Mouse (Mus musculus) limb, embryonic 11.5 days (tissue): ENCODE data around the gene Lmo3. TPM values are rescaled to one million over a fixed set of nuclear protein-coding genes. Genes with fewer than 3 reads are reported as not detected.

ENCODE experiments used
- ATAC-seq: fragments of 200-750 bp; cut with Nextera tagmentation; 2 replicates; pipeline ENCODE4 v1.8.0; 2017; ENCODE audit warnings: low read depth; ENCODE audit not compliant: insufficient number of reproducible peaks, low FRiP score, low TSS enrichment
- DNase-seq: peaks from one replicate; pipeline ENCODE4 v3.0.0-alpha.2; 2015; ENCODE audit warnings: low spot score
- H3K27ac ChIP-seq: fragments of 300-500 bp; sonication (generic); replicated peaks from 2 replicates; pipeline ENCODE4 v1.5.1; 2014; ENCODE audit warnings: low read depth, mild to moderate bottlenecking, low read length
- H3K27me3 ChIP-seq: fragments of 300-500 bp; sonication (generic); 2 replicates; pipeline ENCODE4 v1.6.1; 2014; ENCODE audit warnings: mild to moderate bottlenecking, low read length, mixed read lengths; ENCODE audit not compliant: control insufficient read depth, insufficient read depth
- H3K36me3 ChIP-seq: fragments of 300-500 bp; sonication (generic); 2 replicates; pipeline ENCODE4 v1.6.1; 2014; ENCODE audit warnings: mild to moderate bottlenecking, low read length, moderate library complexity, mixed read lengths; ENCODE audit not compliant: control insufficient read depth, insufficient read depth
- H3K4me1 ChIP-seq: fragments of 300-500 bp; sonication (generic); 2 replicates; pipeline ENCODE4 v1.6.1; 2014; ENCODE audit warnings: low read length, mixed read lengths; ENCODE audit not compliant: control insufficient read depth, insufficient read depth
- H3K4me2 ChIP-seq: fragments of 300-500 bp; sonication (generic); 2 replicates; pipeline ENCODE4 v1.6.1; 2014; ENCODE audit warnings: low read depth, mild to moderate bottlenecking, moderate library complexity; ENCODE audit not compliant: severe bottlenecking
- H3K4me3 ChIP-seq: fragments of 300-500 bp; sonication (generic); 2 replicates; pipeline ENCODE4 v1.5.1; 2014; ENCODE audit warnings: low read depth, low read length
- H3K9ac ChIP-seq: fragments of 300-500 bp; sonication (generic); 2 replicates; pipeline ENCODE4 v1.6.1; 2014; ENCODE audit warnings: mild to moderate bottlenecking, low read length
- H3K9me3 ChIP-seq: fragments of 300-500 bp; sonication (generic); 2 replicates; pipeline ENCODE4 v1.6.1; 2016; ENCODE audit warnings: low read length; ENCODE audit not compliant: control insufficient read depth
- WGBS: fragments of 180-500 bp; shearing (Covaris S2); extraction: QIAGEN DNeasy Blood & Tissue Kit; methylation state at CpG from one replicate; pipeline ENCODE4 v1.1.7; 2014; 5-methylcytosine and 5-hydroxymethylcytosine counted together
- polyA plus RNA-seq: library from polyadenylated mRNA; unstranded; fragments of >200 nt; fragmentation: Nextera tagmentation; extraction: Ambion mirVana; gene quantifications from 2 replicates; pipeline ENCODE4 v1.2.1, GENCODE M21; 2014

Lmo3 gene
- polyA plus RNA-seq, 1 experiment from 2014 or later: 6.1 TPM

- Histone ChIP-seq H3K36me3 (no peaks in the 10 kb centered on the region), H3K4me1 (no peaks in the 10 kb centered on the region), H3K9ac (no peak overlapping the region), H3K27ac (no peak overlapping the region), H3K9me3 (no peaks in the 10 kb centered on the region), H3K4me3 (no peak overlapping the region), H3K27me3 (no peaks in the 10 kb centered on the region), H3K4me2 (no peak overlapping the region)
- ATAC-seq (no peak), DNase-seq (no peak)
- WGBS: 81% methylated on average over 2 of the region's 2 CpGs
Observed at GRCm38 (mm10) chr6:138371176-138371575, 210.6 kb downstream of the Lmo3 start.

GRCm38 (mm10) chr6:138364111-138364510 is 217.7 kb downstream of the Lmo3 start:
- DNase-seq: no peak
- H3K9me3 ChIP-seq: no peaks in the 10 kb centered on the region
- H3K4me3 ChIP-seq: no peak overlapping the region
- H3K27me3 ChIP-seq: no peaks in the 10 kb centered on the region
- 89% methylated on average over 5 of the region's 5 CpGs for WGBS
- H3K9ac ChIP-seq: no peak overlapping the region
- ATAC-seq: no peak
- no peaks in the 10 kb centered on the region for H3K36me3 ChIP-seq
- no peak overlapping the region for H3K4me2 ChIP-seq
- H3K4me1 ChIP-seq: no peaks in the 10 kb centered on the region
- H3K27ac ChIP-seq: no peak overlapping the region

GRCm38 (mm10) chr6:138350587-138351345 is 231.0 kb downstream of the Lmo3 start:
- Histone ChIP-seq H3K36me3 (no peaks in the 10 kb centered on the region), H3K4me3 (no peak overlapping the region), H3K4me1 (no peaks in the 10 kb centered on the region), H3K9ac (no peak overlapping the region), H3K9me3 (no peaks in the 10 kb centered on the region), H3K27ac (no peak overlapping the region), H3K27me3 (no peaks in the 10 kb centered on the region), H3K4me2 (no peak overlapping the region)
- ATAC-seq (no peak), DNase-seq (no peak)
- 87% methylated on average over 3 of the region's 3 CpGs for WGBS

- WGBS: 82% methylated on average over 4 of the region's 4 CpGs
- Histone ChIP-seq H3K9me3 (no peaks in the 10 kb centered on the region), H3K27me3 (no peaks in the 10 kb centered on the region), H3K9ac (no peak overlapping the region), H3K4me1 (no peaks in the 10 kb centered on the region), H3K27ac (no peak overlapping the region), H3K4me2 (no peak overlapping the region), H3K36me3 (no peaks in the 10 kb centered on the region), H3K4me3 (no peak overlapping the region)
- no peak for ATAC-seq
- no peak for DNase-seq
Observed at GRCm38 (mm10) chr6:138346558-138346957, 235.2 kb downstream of the Lmo3 start.

- Histone ChIP-seq H3K27ac (no peak overlapping the region), H3K4me1 (no peaks in the 10 kb centered on the region), H3K27me3 (no peaks in the 10 kb centered on the region), H3K9ac (no peak overlapping the region), H3K4me3 (no peak overlapping the region), H3K4me2 (no peak overlapping the region), H3K36me3 (no peaks in the 10 kb centered on the region), H3K9me3 (no peaks in the 10 kb centered on the region)
- DNase-seq (no peak), ATAC-seq (no peak)
- WGBS: 87% methylated on average over 4 of the region's 4 CpGs
Observed at GRCm38 (mm10) chr6:138335858-138336257, 245.9 kb downstream of the Lmo3 start.

GRCm38 (mm10) chr6:138333991-138334390 is 247.8 kb downstream of the Lmo3 start:
- no peaks in the 10 kb centered on the region for H3K36me3 ChIP-seq
- no peaks in the 10 kb centered on the region for H3K27me3 ChIP-seq
- no peaks in the 10 kb centered on the region for H3K4me1 ChIP-seq
- 95% methylated on average over 7 of the region's 7 CpGs for WGBS
- H3K4me2 ChIP-seq: no peak overlapping the region
- H3K4me3 ChIP-seq: no peak overlapping the region
- no peak for DNase-seq
- no peak overlapping the region for H3K9ac ChIP-seq
- H3K9me3 ChIP-seq: no peaks in the 10 kb centered on the region
- ATAC-seq: no peak
- H3K27ac ChIP-seq: no peak overlapping the region

- no peak overlapping the region for H3K4me2 ChIP-seq
- WGBS: 66% methylated on average over 3 of the region's 3 CpGs
- no peak overlapping the region for H3K9ac ChIP-seq
- H3K27ac ChIP-seq: no peak overlapping the region
- H3K9me3 ChIP-seq: no peaks in the 10 kb centered on the region
- no peaks in the 10 kb centered on the region for H3K4me1 ChIP-seq
- no peaks in the 10 kb centered on the region for H3K27me3 ChIP-seq
- no peak overlapping the region for H3K4me3 ChIP-seq
- H3K36me3 ChIP-seq: no peaks in the 10 kb centered on the region
- ATAC-seq: no peak
- DNase-seq: no peak
Observed at GRCm38 (mm10) chr6:138325744-138326400, 255.9 kb downstream of the Lmo3 start.

GRCm38 (mm10) chr6:138325145-138325544 is 256.6 kb downstream of the Lmo3 start:
- Histone ChIP-seq H3K27ac (no peak overlapping the region), H3K9me3 (no peaks in the 10 kb centered on the region), H3K9ac (no peak overlapping the region), H3K4me2 (no peak overlapping the region), H3K4me3 (no peak overlapping the region), H3K27me3 (no peaks in the 10 kb centered on the region), H3K36me3 (no peaks in the 10 kb centered on the region), H3K4me1 (no peaks in the 10 kb centered on the region)
- ATAC-seq (no peak), DNase-seq (no peak)
- WGBS: 79% methylated on average over 3 of the region's 3 CpGs
